In the genomic region with DNA sequence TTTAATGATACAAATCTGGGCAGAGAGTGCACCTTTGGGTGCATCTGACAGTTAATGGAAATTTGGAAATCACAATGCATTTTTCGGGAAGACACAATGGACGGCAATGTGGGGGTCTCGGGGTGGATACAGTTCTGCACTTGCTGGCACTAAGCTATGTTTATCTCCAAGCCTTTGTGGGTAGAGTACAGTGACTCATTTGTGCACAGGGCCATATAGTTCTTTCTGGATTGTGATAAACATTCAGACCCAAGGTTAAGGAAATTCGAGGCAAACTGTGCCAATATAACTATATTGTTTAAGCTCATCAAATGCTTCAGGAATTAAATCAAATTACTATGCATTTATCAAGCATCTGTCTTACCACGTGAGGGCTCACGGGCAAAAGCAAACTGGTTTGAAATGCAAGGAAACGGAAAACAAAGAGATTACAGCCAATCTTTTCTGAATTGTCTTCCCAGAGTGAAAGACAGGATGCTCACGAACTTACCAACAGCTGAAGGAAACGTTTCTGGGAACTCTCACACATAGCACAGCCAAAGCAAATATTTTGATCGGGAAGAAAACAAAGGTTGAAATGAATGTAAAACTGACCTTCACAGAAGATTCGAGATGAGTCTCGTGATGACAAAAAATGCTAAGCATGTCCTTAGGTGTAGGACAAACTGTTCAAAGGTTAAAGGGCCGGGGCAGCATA, we compare ENCODE assay signal across 9 mouse cellular contexts. TPM values are rescaled to one million over a fixed set of nuclear protein-coding genes. Genes with fewer than 3 reads are reported as not detected.
A peak's percentile ranks its signal among the peaks of the same experiment; 100 is the strongest.
DNase-seq lines count a peak whose midpoint lies in the region; ATAC-seq lines count a peak whose summit lies in the region.
"Had no signal": no experiment of that assay in that cellular context is flagged by ENCODE, and none has a peak within 500 bp of the region (broad histone marks: within the 10 kb centered on the region; RNA-seq: fewer than 3 reads in every experiment).

No protein-coding gene starts in this region.

- H3K27me3 ChIP-seq in limb, embryonic 12.5 days, result no peaks in the 10 kb centered on the region
- no peaks in the 10 kb centered on the region for H3K27me3 ChIP-seq in limb, embryonic 10.5 days (ENCODE audit: low read depth, poor library complexity, severe bottlenecking)
- no peaks in the 10 kb centered on the region for H3K27me3 ChIP-seq in embryonic facial prominence, embryonic 14.5 days (replicated peaks; ENCODE audit: control insufficient read depth, insufficient read depth, low read length)
- no peaks in the 10 kb centered on the region for H3K27me3 ChIP-seq in heart, embryonic 16.5 days (ENCODE audit: control insufficient read depth, insufficient read depth, low read length)
- no peaks in the 10 kb centered on the region for H3K27me3 ChIP-seq in midbrain, embryonic 16.5 days (ENCODE audit: control insufficient read depth, insufficient read depth, low read depth, low read length)

- no peak for DNase-seq in limb, embryonic 10.5 days (ENCODE audit: low spot score)
- DNase-seq in embryonic facial prominence, embryonic 14.5 days (ENCODE audit: low spot score), result no peak
- no peak for DNase-seq in thymus, postnatal 10 days (ENCODE audit: low spot score in 2 of 2)
- DNase-seq in right cerebral cortex, postnatal 25 days, result no peak
- no peak for DNase-seq in layer of hippocampus, postnatal 10 days (ENCODE audit: low spot score in 2 of 2)
- DNase-seq: kidney, adult 18-20 months had no signal

- WGBS in limb, embryonic 12.5 days, result 77% methylated on average over 13 of the region's 13 CpGs
- 80% methylated on average over 13 of the region's 13 CpGs for WGBS in limb, embryonic 10.5 days
- 47% methylated on average over 13 of the region's 13 CpGs for WGBS in embryonic facial prominence, embryonic 14.5 days
- WGBS in heart, embryonic 16.5 days, result 48% methylated on average over 13 of the region's 13 CpGs
- WGBS in midbrain, embryonic 16.5 days, result 54% methylated on average over 13 of the region's 13 CpGs

- H3K4me1 ChIP-seq in limb, embryonic 12.5 days (replicated peaks), result peaks cover 12% of the 10 kb centered on the region
- peaks cover 5% of the 10 kb centered on the region; the same call in 1 of the 2 replicates for H3K4me1 ChIP-seq in limb, embryonic 10.5 days
- peaks cover 19% of the 10 kb centered on the region for H3K4me1 ChIP-seq in embryonic facial prominence, embryonic 14.5 days (ENCODE audit: control insufficient read depth, insufficient read depth, low read length)
- H3K4me1 ChIP-seq in heart, embryonic 16.5 days (ENCODE audit: control insufficient read depth, insufficient read depth, low read length), result peaks cover 12% of the 10 kb centered on the region
- peaks cover 4% of the 10 kb centered on the region; the same call in 1 of the 2 replicates for H3K4me1 ChIP-seq in midbrain, embryonic 16.5 days (ENCODE audit: control insufficient read depth, insufficient read depth, low read length)

- no peak overlapping the region for H3K9ac ChIP-seq in limb, embryonic 12.5 days (replicated peaks)
- 0 out of 2 replicates have a peak overlapping the region, but pooled peaks have one; percentile 14 for H3K9ac ChIP-seq in embryonic facial prominence, embryonic 14.5 days (ENCODE audit: low read depth, low read length)
- H3K9ac ChIP-seq in heart, embryonic 16.5 days (ENCODE audit: low read length), result 0 out of 2 replicates have a peak overlapping the region, but pooled peaks have one; percentile 27
- H3K9ac ChIP-seq in midbrain, embryonic 16.5 days (ENCODE audit: low read depth, low read length), result no peak overlapping the region

- H3K9me3 ChIP-seq in limb, embryonic 12.5 days, result no peaks in the 10 kb centered on the region
- H3K9me3 ChIP-seq in limb, embryonic 10.5 days (replicated peaks), result no peaks in the 10 kb centered on the region
- H3K9me3 ChIP-seq in embryonic facial prominence, embryonic 14.5 days (ENCODE audit: control insufficient read depth, low read length), result no peaks in the 10 kb centered on the region
- no peaks in the 10 kb centered on the region for H3K9me3 ChIP-seq in heart, embryonic 16.5 days (replicated peaks; ENCODE audit: control insufficient read depth, low read length)
- H3K9me3 ChIP-seq in midbrain, embryonic 16.5 days (replicated peaks; ENCODE audit: control insufficient read depth, low read length, poor library complexity, severe bottlenecking), result no peaks in the 10 kb centered on the region

- H3K36me3 ChIP-seq in limb, embryonic 12.5 days, result no peaks in the 10 kb centered on the region
- no peaks in the 10 kb centered on the region for H3K36me3 ChIP-seq in limb, embryonic 10.5 days
- H3K36me3 ChIP-seq in embryonic facial prominence, embryonic 14.5 days (ENCODE audit: control insufficient read depth, insufficient read depth, low read length), result no peaks in the 10 kb centered on the region
- no peaks in the 10 kb centered on the region for H3K36me3 ChIP-seq in heart, embryonic 16.5 days (ENCODE audit: control insufficient read depth, insufficient read depth)
- H3K36me3 ChIP-seq in midbrain, embryonic 16.5 days (ENCODE audit: control insufficient read depth, insufficient read depth, low read length), result no peaks in the 10 kb centered on the region

- no peak for ATAC-seq in limb, embryonic 12.5 days (ENCODE audit: insufficient number of reproducible peaks, insufficient read depth, low FRiP score, low TSS enrichment, low read depth)
- no peak for ATAC-seq in embryonic facial prominence, embryonic 14.5 days (ENCODE audit: low read depth)
- ATAC-seq in heart, embryonic 16.5 days (replicated peaks; ENCODE audit: extremely low read depth, insufficient read depth, low FRiP score), result no peak; the same call in 1 of the 2 replicates
- ATAC-seq in midbrain, embryonic 16.5 days, result peak; percentile 75

- peak overlapping the region; percentile 73; the same call in 1 of the 2 replicates for H3K27ac ChIP-seq in limb, embryonic 12.5 days
- H3K27ac ChIP-seq in limb, embryonic 10.5 days, result no peak overlapping the region
- peak overlapping the region; percentile 58 for H3K27ac ChIP-seq in embryonic facial prominence, embryonic 14.5 days (replicated peaks; ENCODE audit: low read depth, low read length)
- peak overlapping the region; percentile 82 for H3K27ac ChIP-seq in heart, embryonic 16.5 days (ENCODE audit: low read length)
- peak overlapping the region; percentile 65 for H3K27ac ChIP-seq in midbrain, embryonic 16.5 days (ENCODE audit: low read length)

- no peak overlapping the region for H3K4me3 ChIP-seq in limb, embryonic 12.5 days (replicated peaks)
- H3K4me3 ChIP-seq in limb, embryonic 10.5 days, result no peak overlapping the region
- no peak overlapping the region for H3K4me3 ChIP-seq in embryonic facial prominence, embryonic 14.5 days (ENCODE audit: low read depth, low read length)
- no peak overlapping the region for H3K4me3 ChIP-seq in heart, embryonic 16.5 days (ENCODE audit: low read length)
- H3K4me3 ChIP-seq in midbrain, embryonic 16.5 days (ENCODE audit: low read depth, low read length), result no peak overlapping the region

- H3K4me2 ChIP-seq in limb, embryonic 12.5 days, result no peak overlapping the region
- no peak overlapping the region for H3K4me2 ChIP-seq in embryonic facial prominence, embryonic 14.5 days (ENCODE audit: low read depth, low read length)
- peak overlapping the region; percentile 3; the same call in 1 of the 2 replicates for H3K4me2 ChIP-seq in heart, embryonic 16.5 days (ENCODE audit: low read depth, low read length)
- no peak overlapping the region for H3K4me2 ChIP-seq in midbrain, embryonic 16.5 days (ENCODE audit: low read length)

RNA-seq across cellular contexts. Expression of a gene that starts 6.4 kb away (rescaled TPM):
- polyA plus RNA-seq in limb, embryonic 12.5 days (2016; fragmentation: Nextera tagmentation; extraction: Ambion mirVana), result 105 and 107 TPM in 2 replicates
- 120 and 123 TPM in 2 replicates for polyA plus RNA-seq in limb, embryonic 10.5 days (2016; fragmentation: Nextera tagmentation; extraction: Ambion mirVana)
- 72.9 and 73.5 TPM in 2 replicates for polyA plus RNA-seq in embryonic facial prominence, embryonic 14.5 days (2014; fragmentation: Nextera tagmentation; extraction: Ambion mirVana)
- polyA plus RNA-seq in heart, embryonic 16.5 days (2015; fragmentation: Nextera tagmentation; extraction: Ambion mirVana), result 54.1 and 55.5 TPM in 2 replicates
- polyA plus RNA-seq in midbrain, embryonic 16.5 days (2015; fragmentation: Nextera tagmentation; extraction: Ambion mirVana), result 84.7 and 87.8 TPM in 2 replicates
- total RNA-seq in layer of hippocampus, postnatal 10 days (2021), result 10 to 100 TPM; 34.0 to 35.7 TPM

RNA-seq across cellular contexts. Expression of a gene that starts 21.7 kb away (rescaled TPM):
- 96.4 and 98.0 TPM in 2 replicates for polyA plus RNA-seq in limb, embryonic 12.5 days (2016; fragmentation: Nextera tagmentation; extraction: Ambion mirVana)
- polyA plus RNA-seq in limb, embryonic 10.5 days (2016; fragmentation: Nextera tagmentation; extraction: Ambion mirVana), result 90.6 and 102 TPM in 2 replicates
- 121 and 127 TPM in 2 replicates for polyA plus RNA-seq in embryonic facial prominence, embryonic 14.5 days (2014; fragmentation: Nextera tagmentation; extraction: Ambion mirVana)
- polyA plus RNA-seq in heart, embryonic 16.5 days (2015; fragmentation: Nextera tagmentation; extraction: Ambion mirVana), result 263 and 286 TPM in 2 replicates
- 119 and 128 TPM in 2 replicates for polyA plus RNA-seq in midbrain, embryonic 16.5 days (2015; fragmentation: Nextera tagmentation; extraction: Ambion mirVana)
- total RNA-seq in layer of hippocampus, postnatal 10 days (2021), result 100 to 1,000 TPM; 136 to 151 TPM

RNA-seq across cellular contexts. Expression of a gene that starts 44.7 kb away (rescaled TPM):
- polyA plus RNA-seq in limb, embryonic 12.5 days (2016; fragmentation: Nextera tagmentation; extraction: Ambion mirVana), result 6.4 and 6.8 TPM in 2 replicates
- polyA plus RNA-seq in limb, embryonic 10.5 days (2016; fragmentation: Nextera tagmentation; extraction: Ambion mirVana), result 6.6 and 7.6 TPM in 2 replicates
- polyA plus RNA-seq in embryonic facial prominence, embryonic 14.5 days (2014; fragmentation: Nextera tagmentation; extraction: Ambion mirVana), result 5.4 and 5.5 TPM in 2 replicates
- polyA plus RNA-seq in heart, embryonic 16.5 days (2015; fragmentation: Nextera tagmentation; extraction: Ambion mirVana), result 3.8 and 4.1 TPM in 2 replicates
- 7.7 and 7.8 TPM in 2 replicates for polyA plus RNA-seq in midbrain, embryonic 16.5 days (2015; fragmentation: Nextera tagmentation; extraction: Ambion mirVana)
- 1 to 10 TPM; 5.7 to 7.4 TPM for total RNA-seq in layer of hippocampus, postnatal 10 days (2021)

Comparison
In these comparisons a context has a peak if more than half of its experiments do, and no peak if none do; other contexts are left out.
1. H3K9ac ChIP-seq: peak in embryonic facial prominence, embryonic 14.5 days (single experiment) and heart, embryonic 16.5 days (single experiment); none in limb, embryonic 12.5 days (single experiment) and midbrain, embryonic 16.5 days (single experiment).